Mouse (Mus musculus): ENCODE results near the gene Scn9a. TPM values are rescaled to one million over a fixed set of nuclear protein-coding genes. Genes with fewer than 3 reads are reported as not detected.

The Scn9a gene
- total RNA-seq, 2 experiments from 2014 or later: not detected

- DNase-seq: no peak
Observed at GRCm38 (mm10) chr2:66462458-66462857, 172.3 kb downstream of the Scn9a start.

DNA sequence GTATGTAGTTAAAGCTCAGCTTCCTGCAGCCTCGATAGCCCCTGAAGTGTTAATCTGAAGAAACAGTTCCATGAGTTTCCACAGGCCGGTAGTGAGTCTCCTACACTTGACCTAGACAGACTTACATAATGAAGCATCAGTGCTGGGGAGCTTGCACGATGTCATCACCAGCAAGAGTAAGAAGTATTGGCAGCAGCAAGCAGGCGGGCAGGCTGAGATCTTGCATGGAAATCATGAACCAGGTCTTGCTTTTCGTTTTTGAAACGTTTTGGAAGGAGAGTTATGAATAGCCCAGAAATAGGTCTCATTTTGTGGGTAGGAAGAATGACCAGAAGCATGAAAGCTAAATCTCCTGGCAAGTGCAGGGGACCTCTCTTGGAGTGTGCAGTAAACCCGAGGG, 194.1 kb downstream of the Scn9a start, which contains the start of gene Scn1a:
Gene Scn1a, minus strand, starts transcription at position 130 of the 400 bp plus-strand sequence.
- no peak for DNase-seq

- DNase-seq: no peak
Observed at GRCm38 (mm10) chr2:66439764-66440471, 194.8 kb downstream of the Scn9a start.

- no peak for DNase-seq
Observed at GRCm38 (mm10) chr2:66436286-66436685, 198.5 kb downstream of the Scn9a start.

Other genes starting within 250 kb of the Scn9a start
- gene Scn1a, start 194.1 kb downstream of the Scn9a start, total RNA-seq (2021): not detected
- gene Scn7a, start 150.0 kb upstream of the Scn9a start, total RNA-seq (2021): 1 to 10 TPM; 8.9 to 10.0 TPM

Measured in heart, adult 18-20 months (tissue).